Mouse (Mus musculus) limb, embryonic 10.5 days (tissue): ENCODE results near the gene Cwh43. TPM values are rescaled to one million over a fixed set of nuclear protein-coding genes. Genes with fewer than 3 reads are reported as not detected.

ENCODE experiments used
- DNase-seq: peaks from one replicate; pipeline ENCODE4 v3.0.0-alpha.2; 2017; ENCODE audit warnings: low spot score
- H3K27ac ChIP-seq: fragments of 300-500 bp; sonication (generic); 2 replicates; pipeline ENCODE4 v1.5.1; 2016; ENCODE audit warnings: mild to moderate bottlenecking
- H3K27me3 ChIP-seq: fragments of 300-500 bp; sonication (generic); 2 replicates; pipeline ENCODE4 v1.6.1; 2016; ENCODE audit warnings: low read depth, mild to moderate bottlenecking; ENCODE audit not compliant: poor library complexity, severe bottlenecking
- H3K36me3 ChIP-seq: fragments of 300-500 bp; sonication (generic); 2 replicates; pipeline ENCODE4 v1.6.1; 2016; ENCODE audit warnings: mild to moderate bottlenecking, moderate library complexity
- H3K4me1 ChIP-seq: fragments of 300-500 bp; sonication (generic); 2 replicates; pipeline ENCODE4 v1.6.1; 2016
- H3K4me3 ChIP-seq: fragments of 300-500 bp; sonication (generic); 2 replicates; pipeline ENCODE4 v1.5.1; 2016; ENCODE audit warnings: mild to moderate bottlenecking, moderate library complexity
- H3K9me3 ChIP-seq: fragments of 300-500 bp; sonication (generic); replicated peaks from 2 replicates; pipeline ENCODE4 v1.6.1; 2016; ENCODE audit warnings: mild to moderate bottlenecking
- whole genome bisulfite sequencing: fragments of 180-500 bp; shearing (Covaris S2); methylation state at CpG from one replicate; pipeline ENCODE4 v1.1.7; 2016; 5-methylcytosine and 5-hydroxymethylcytosine counted together
- polyA plus RNA-seq: library from polyadenylated mRNA; unstranded; fragments of >200 nt; fragmentation: Nextera tagmentation; extraction: Ambion mirVana; gene quantifications from 2 replicates; pipeline ENCODE4 v1.2.1, GENCODE M21; 2016

The Cwh43 gene
- polyA plus RNA-seq, 1 experiment from 2014 or later: not detected

DNA sequence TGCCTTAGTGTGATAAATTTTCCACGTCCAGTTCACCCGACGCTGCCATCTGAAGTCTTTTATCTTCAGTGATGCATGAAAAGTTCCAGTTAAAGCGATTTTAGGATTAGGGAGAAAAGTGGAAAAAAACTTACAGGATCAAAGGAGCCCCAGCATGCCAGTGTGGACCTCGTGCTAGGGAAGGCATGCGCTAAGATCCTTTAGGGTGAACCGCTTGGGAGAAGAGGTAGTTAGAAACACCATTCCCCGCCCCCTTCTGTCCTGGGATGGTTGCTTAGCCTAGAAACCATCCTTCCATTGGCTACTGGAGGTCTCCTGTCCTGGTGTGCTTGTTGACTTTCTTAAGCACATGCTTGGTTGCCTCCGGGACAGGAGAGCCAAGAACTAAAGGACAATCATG lies 29.8 kb upstream of the Cwh43 start:
- no peak for DNase-seq
- Histone ChIP-seq H3K36me3 (no peaks in the 10 kb centered on the region), H3K27ac (no peak overlapping the region), H3K4me1 (no peaks in the 10 kb centered on the region), H3K27me3 (peaks cover 9% of the 10 kb centered on the region), H3K4me3 (no peak overlapping the region), H3K9me3 (no peaks in the 10 kb centered on the region)
- WGBS: 71% methylated on average over 9 of the region's 9 CpGs

DNA sequence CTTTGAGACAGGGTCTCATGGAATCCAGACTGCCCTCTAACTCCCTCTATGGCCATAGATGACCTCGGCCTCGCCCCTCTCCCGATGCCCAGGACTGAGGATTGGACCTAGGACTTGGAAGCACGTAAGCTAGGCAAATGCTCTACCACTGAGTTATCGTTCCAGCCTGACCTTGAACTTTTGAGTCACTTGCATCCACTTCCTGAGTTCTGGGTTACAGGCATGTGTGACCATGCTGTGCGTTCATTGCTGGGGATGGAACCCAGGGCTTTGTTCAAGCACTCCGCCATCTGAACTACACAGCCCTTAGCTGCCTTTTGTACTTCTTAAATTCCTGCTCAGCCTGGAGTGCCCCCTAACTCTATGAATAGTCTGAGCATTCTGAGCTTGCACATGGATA lies 29.4 kb upstream of the Cwh43 start:
- no peak for DNase-seq
- Histone ChIP-seq H3K4me3 (no peak overlapping the region), H3K27me3 (peaks cover 10% of the 10 kb centered on the region), H3K27ac (no peak overlapping the region), H3K36me3 (no peaks in the 10 kb centered on the region), H3K9me3 (no peaks in the 10 kb centered on the region), H3K4me1 (no peaks in the 10 kb centered on the region)
- 90% methylated on average over 7 of the region's 7 CpGs for WGBS

DNA sequence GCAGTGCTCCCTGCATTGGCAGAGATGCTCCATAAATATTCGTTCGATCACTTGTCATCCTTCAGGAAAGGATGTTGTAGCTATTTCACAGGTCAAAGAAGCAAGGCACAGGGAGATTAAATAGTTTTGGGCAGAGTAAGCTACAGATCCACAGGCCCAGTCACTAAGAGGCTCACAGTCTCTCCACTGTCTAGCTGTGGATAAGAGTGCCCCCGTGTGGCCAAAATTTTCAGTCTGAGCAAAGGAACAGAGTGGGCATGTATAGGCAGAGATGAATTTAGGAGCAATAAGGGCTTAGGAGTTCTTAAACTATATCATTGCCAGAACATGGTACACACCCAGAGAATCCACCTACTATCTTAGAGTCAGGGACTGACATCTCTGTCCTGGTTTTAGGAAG lies 26.0 kb upstream of the Cwh43 start:
- H3K4me1 ChIP-seq: no peaks in the 10 kb centered on the region
- no peaks in the 10 kb centered on the region for H3K36me3 ChIP-seq
- H3K27ac ChIP-seq: no peak overlapping the region
- DNase-seq: peak; percentile 91
- H3K9me3 ChIP-seq: no peaks in the 10 kb centered on the region
- 29% methylated on average over 3 of the region's 3 CpGs for WGBS
- no peak overlapping the region for H3K4me3 ChIP-seq
- peaks cover 10% of the 10 kb centered on the region for H3K27me3 ChIP-seq

DNA sequence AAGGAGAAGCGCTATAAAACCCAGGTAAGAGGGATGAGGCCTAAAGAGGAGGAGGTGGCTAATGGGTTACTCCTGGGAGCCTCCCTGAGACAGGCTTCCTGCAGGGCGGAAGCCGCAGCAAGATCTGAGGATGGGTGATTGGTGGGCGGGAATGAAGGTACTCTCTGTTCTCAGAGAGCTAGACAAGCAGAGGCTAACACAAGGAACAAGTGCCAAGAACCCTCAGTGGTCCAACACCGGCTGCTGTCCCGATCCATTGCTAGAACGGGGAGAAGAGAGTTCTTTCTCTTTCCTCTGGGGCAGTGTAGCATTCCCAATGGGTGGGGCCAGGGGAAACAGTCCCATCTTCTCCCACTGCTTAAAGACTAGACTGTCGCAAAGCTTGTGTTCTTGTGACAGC lies 25.0 kb upstream of the Cwh43 start:
- DNase-seq: no peak
- Histone ChIP-seq H3K27ac (no peak overlapping the region), H3K4me1 (peaks cover 4% of the 10 kb centered on the region), H3K9me3 (no peaks in the 10 kb centered on the region), H3K36me3 (no peaks in the 10 kb centered on the region), H3K4me3 (no peak overlapping the region), H3K27me3 (peaks cover 10% of the 10 kb centered on the region)
- 46% methylated on average over 8 of the region's 8 CpGs for WGBS

DNA sequence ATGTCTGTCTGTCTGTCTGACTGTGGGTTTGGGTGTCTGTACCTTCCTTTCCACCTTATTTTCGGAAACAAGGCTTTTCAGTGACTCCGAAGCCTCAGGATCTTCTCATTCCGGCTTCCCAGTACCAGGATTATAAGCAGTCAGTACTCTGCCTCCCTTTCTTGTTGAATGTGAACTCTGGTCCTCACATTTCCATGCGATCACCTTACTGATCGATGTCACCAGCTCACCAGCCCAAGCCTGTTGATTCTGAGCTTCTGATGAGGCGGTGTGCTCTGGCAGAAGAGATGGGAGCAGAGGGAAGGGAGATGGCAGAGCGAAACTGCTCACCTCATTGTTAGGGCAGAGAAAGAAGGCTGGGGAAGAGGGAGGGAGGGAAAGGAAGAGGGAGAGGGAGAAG lies 24.4 kb upstream of the Cwh43 start:
- Histone ChIP-seq H3K27me3 (peaks cover 10% of the 10 kb centered on the region), H3K4me1 (peaks cover 7% of the 10 kb centered on the region), H3K36me3 (no peaks in the 10 kb centered on the region), H3K4me3 (no peak overlapping the region), H3K9me3 (no peaks in the 10 kb centered on the region), H3K27ac (no peak overlapping the region)
- DNase-seq: no peak
- WGBS: 91% methylated on average over 7 of the region's 7 CpGs

DNA sequence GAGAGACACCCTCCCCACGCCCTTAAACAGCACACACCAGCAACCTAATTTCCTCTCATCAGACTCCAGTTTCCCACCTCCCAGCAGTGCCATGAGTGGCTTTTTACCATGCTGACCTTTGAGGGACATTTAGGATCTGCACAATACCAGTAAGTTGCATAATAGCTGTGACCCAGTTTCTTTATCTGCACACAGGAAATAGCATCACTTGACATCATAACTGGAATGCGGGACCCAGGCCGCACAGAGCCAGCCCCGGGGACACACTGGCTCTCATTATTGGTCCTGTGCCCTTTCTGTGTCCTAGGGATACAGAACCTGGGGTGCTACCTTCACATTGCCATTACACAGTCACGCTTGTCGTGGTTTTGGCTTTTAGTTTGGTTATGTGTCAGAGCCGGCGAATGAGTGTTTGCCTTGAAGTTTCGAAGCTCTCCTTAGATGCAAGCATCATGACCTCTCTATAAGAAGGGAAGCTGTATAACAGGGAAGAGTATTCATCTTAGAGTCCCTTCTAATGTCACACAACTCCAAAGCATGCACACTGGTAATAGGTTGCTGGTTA lies 23.8 kb upstream of the Cwh43 start:
- H3K9me3 ChIP-seq: no peaks in the 10 kb centered on the region
- H3K27me3 ChIP-seq: peaks cover 10% of the 10 kb centered on the region
- H3K4me3 ChIP-seq: no peak overlapping the region
- peaks cover 8% of the 10 kb centered on the region for H3K4me1 ChIP-seq
- H3K36me3 ChIP-seq: no peaks in the 10 kb centered on the region
- DNase-seq: no peak
- no peak overlapping the region for H3K27ac ChIP-seq
- 85% methylated on average over 9 of the region's 9 CpGs for WGBS

DNA sequence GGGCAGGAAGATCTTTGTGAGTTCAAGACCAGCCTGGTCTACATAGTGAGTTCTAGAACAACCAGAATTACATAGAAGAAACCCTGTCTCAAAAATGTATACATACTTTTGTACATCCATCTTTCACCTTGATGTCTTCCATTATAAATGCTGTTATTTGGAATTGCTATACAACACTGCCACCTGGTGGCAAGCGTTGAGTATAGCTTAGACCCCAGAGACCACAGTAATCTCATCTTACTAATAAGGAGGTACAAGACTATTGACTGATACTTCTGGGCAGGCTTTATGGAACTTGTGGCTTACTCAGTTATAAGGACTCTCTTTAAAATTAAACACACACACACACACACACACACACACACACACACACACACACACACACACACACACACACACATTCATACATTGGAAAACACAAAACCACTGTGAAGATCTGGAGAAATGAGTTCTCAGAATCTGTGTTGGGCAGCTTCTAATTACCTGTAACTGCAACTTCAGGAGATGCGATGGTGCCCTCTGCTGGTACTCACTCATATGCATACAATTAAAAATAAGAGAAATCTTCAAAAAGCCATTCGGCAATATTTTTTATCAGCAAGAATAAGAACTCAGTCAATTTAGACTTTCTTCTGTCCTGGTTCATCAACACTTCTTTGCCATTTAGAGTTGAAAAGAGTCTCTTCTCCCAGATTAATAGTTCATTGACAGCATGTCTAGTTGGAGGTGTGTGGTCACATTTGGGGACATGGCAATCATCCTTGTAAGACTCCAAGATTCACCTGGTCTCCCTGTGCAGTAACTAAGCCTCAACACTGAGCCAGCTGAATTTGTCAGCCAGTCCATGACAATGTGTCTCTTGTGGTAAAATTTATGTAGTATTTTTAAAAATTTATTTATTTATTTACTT lies 22.9 kb upstream of the Cwh43 start:
- Histone ChIP-seq H3K27me3 (peaks cover 10% of the 10 kb centered on the region), H3K4me3 (no peak overlapping the region), H3K4me1 (peaks cover 8% of the 10 kb centered on the region), H3K36me3 (no peaks in the 10 kb centered on the region), H3K9me3 (no peaks in the 10 kb centered on the region), H3K27ac (no peak overlapping the region)
- peak; percentile 76 for DNase-seq
- 32% methylated on average over 3 of the region's 3 CpGs for WGBS

DNA sequence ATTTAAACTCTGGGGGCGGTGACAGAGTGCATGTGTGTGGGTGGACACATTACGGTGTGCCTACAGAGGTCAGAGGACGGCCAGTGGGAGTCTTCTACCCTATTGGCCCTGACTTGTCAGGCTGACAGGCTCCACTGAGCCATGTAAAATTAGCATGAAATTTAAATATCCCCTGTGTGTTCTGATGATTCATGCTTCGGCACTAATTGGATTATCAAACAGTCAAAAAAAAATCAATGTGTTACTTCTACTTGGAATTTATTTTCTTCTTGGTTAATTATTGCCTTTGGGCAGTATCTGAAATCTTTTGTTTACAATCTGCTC lies 22.3 kb upstream of the Cwh43 start:
- Histone ChIP-seq H3K27me3 (peaks cover 10% of the 10 kb centered on the region), H3K4me3 (no peak overlapping the region), H3K36me3 (no peaks in the 10 kb centered on the region), H3K27ac (no peak overlapping the region), H3K9me3 (no peaks in the 10 kb centered on the region), H3K4me1 (peaks cover 8% of the 10 kb centered on the region)
- no peak for DNase-seq
- 77% methylated on average over 4 of the region's 4 CpGs for WGBS

DNA sequence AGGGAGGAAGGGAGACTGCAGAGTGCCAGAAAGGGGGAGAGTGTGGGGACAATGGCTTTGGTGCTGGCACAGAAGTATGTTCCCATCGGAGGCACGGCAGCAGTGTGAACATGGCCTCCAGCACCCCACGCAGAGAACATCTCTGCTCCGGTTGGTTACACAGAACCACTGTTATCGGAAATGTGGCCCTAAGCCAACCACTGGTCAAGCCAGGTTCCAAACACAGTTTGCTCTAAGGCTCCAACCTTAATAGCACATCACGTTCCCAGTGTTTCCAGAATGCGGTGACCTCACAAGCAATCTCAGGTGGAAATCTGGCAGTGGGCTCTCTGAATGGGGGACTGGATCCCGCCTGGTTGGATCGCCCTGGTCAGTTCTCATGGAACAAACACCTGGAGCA lies 12.8 kb upstream of the Cwh43 start:
- H3K36me3 ChIP-seq: no peaks in the 10 kb centered on the region
- H3K9me3 ChIP-seq: no peaks in the 10 kb centered on the region
- H3K27me3 ChIP-seq: no peaks in the 10 kb centered on the region
- 89% methylated on average over 9 of the region's 9 CpGs for WGBS
- no peak overlapping the region for H3K27ac ChIP-seq
- DNase-seq: no peak
- no peaks in the 10 kb centered on the region for H3K4me1 ChIP-seq
- no peak overlapping the region for H3K4me3 ChIP-seq

DNA sequence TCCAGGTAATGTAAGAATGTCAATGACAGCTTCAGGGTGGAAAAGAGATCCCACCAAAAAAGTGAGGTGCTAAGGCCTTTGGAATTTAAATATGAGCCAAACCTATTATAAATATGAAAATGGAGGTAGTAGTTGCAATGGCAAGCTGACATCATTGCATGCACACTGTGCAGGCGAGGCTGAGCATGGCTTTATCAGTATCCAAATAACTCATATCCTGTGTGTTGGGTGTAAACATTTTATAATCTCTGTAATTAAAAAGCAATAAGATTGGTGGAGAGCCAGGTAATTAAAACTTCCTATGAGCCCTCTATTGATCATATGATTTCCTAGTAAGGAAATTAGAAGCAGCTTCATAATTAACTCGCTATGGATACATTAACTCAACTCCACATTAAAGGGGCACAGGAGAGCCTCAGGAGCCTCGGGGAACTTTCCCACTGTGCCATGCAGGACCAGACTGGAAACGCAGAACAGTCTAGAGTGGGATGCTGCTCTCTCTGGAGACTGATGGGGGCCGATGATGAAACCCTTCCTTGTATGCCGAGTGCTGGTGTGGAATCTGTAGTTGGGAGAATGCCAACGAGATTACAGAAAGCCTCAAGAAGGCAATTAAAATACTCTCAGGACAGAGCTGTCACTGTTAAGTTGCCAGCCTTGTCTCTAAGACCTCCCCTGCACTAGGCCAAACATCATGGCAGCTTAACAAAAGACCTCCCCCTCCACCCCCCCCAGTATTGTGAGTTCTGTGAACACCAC lies 5.9 kb upstream of the Cwh43 start:
- 72% methylated on average over 7 of the region's 7 CpGs for whole genome bisulfite sequencing
- Histone ChIP-seq H3K4me3 (no peak overlapping the region), H3K9me3 (no peaks in the 10 kb centered on the region), H3K4me1 (no peaks in the 10 kb centered on the region), H3K36me3 (no peaks in the 10 kb centered on the region), H3K27ac (no peak overlapping the region), H3K27me3 (peaks cover 24% of the 10 kb centered on the region)
- no peak for DNase-seq

DNA sequence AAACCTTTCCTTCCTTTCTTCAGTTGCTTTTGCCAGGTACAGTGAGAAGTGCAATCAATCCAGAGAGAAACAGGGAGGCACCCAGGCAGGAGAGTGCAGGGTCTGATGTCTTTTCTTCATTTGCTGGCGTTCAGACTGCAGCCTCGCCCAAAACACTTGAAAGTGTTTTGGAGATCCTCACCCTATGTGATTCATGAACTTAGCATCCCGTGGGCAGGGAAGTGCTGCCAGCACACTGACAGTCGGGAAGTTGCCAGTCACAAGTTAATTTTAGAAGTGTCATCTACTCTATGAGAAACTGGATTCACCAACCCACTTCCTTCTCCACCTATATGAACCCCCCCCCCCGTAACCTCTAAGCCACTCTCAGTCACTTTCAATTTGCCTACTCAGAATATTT lies 4.5 kb upstream of the Cwh43 start:
- DNase-seq: no peak

DNA sequence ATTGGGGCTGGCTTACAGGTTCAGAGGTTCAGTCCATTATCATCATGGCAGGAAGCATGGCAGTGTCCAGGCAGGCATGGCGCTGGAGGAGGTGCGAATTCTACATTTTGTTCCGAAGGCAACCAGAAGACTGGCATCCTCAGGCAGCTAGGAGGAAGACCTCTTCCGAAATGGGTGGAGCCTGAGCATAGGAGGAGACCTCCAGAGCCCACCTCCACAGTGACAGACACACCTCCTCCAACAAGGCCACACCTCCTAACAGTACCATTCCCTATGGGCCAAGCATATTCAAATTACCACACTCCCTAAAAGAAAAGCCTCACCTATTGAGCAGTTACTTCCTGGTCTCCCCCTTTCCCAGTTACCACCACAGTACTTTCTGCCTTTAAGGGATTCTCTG lies 3.0 kb upstream of the Cwh43 start:
- Histone ChIP-seq H3K4me1 (peaks cover 11% of the 10 kb centered on the region), H3K9me3 (no peaks in the 10 kb centered on the region), H3K27me3 (peaks cover 53% of the 10 kb centered on the region), H3K4me3 (no peak overlapping the region), H3K36me3 (no peaks in the 10 kb centered on the region), H3K27ac (no peak overlapping the region)
- DNase-seq: no peak
- WGBS: 90% methylated on average over 4 of the region's 4 CpGs

More for the DNA sequence above, 4.5 kb upstream of the Cwh43 start:
- Histone ChIP-seq H3K9me3 (no peaks in the 10 kb centered on the region), H3K4me3 (no peak overlapping the region), H3K4me1 (peaks cover 7% of the 10 kb centered on the region), H3K27ac (no peak overlapping the region), H3K36me3 (no peaks in the 10 kb centered on the region), H3K27me3 (peaks cover 38% of the 10 kb centered on the region)
- WGBS: 82% methylated on average over 5 of the region's 5 CpGs
